Mouse (Mus musculus): ENCODE results near the gene Saa4. TPM values are rescaled to one million over a fixed set of nuclear protein-coding genes. Genes with fewer than 3 reads are reported as not detected.

The Saa4 gene
- polyA plus RNA-seq, 1 experiment from 2014 or later = not detected

- Histone ChIP-seq H3K36me3 (no peaks in the 10 kb centered on the region), H3K9me3 (replicated peaks) (no peaks in the 10 kb centered on the region), H3K4me1 (peaks cover 16% of the 10 kb centered on the region; the same call in 1 of the 2 replicates), H3K27me3 (ENCODE audit: low read depth, poor library complexity, severe bottlenecking) (no peaks in the 10 kb centered on the region), H3K27ac (no peak overlapping the region), H3K4me3 (no peak overlapping the region)
- WGBS = 86% methylated on average over 12 of the region's 12 CpGs
- DNase-seq (ENCODE audit: low spot score) = no peak
These were observed 6.4 kb upstream of the Saa4 start for GRCm38 (mm10) chr7:46738561-46739460.

- Histone ChIP-seq H3K4me3 (no peak overlapping the region), H3K9me3 (replicated peaks) (no peaks in the 10 kb centered on the region), H3K4me1 (no peaks in the 10 kb centered on the region), H3K36me3 (no peaks in the 10 kb centered on the region), H3K27ac (no peak overlapping the region), H3K27me3 (ENCODE audit: low read depth, poor library complexity, severe bottlenecking) (no peaks in the 10 kb centered on the region)
- no peak for DNase-seq (ENCODE audit: low spot score)
- WGBS = 66% methylated on average over 2 of the region's 2 CpGs
These were observed 2.6 kb upstream of the Saa4 start for GRCm38 (mm10) chr7:46734983-46735382.

- 88% methylated on average over 1 of the region's 1 CpGs for WGBS
- Histone ChIP-seq H3K9me3 (replicated peaks) (no peaks in the 10 kb centered on the region), H3K36me3 (no peaks in the 10 kb centered on the region), H3K4me1 (no peaks in the 10 kb centered on the region), H3K27ac (no peak overlapping the region), H3K27me3 (ENCODE audit: low read depth, poor library complexity, severe bottlenecking) (no peaks in the 10 kb centered on the region), H3K4me3 (no peak overlapping the region)
- DNase-seq (ENCODE audit: low spot score) = no peak
These were observed 4.8 kb downstream of the Saa4 start for GRCm38 (mm10) chr7:46727584-46727983.

- H3K9me3 ChIP-seq (replicated peaks) = no peaks in the 10 kb centered on the region
- H3K4me1 ChIP-seq = no peaks in the 10 kb centered on the region
- 90% methylated on average over 5 of the region's 5 CpGs for WGBS
- no peak for DNase-seq (ENCODE audit: low spot score)
- H3K27ac ChIP-seq = no peak overlapping the region
- H3K36me3 ChIP-seq = no peaks in the 10 kb centered on the region
- H3K4me3 ChIP-seq = no peak overlapping the region
- H3K27me3 ChIP-seq (ENCODE audit: low read depth, poor library complexity, severe bottlenecking) = 0 out of 2 replicates have a peak, but pooled peaks cover 6% of the 10 kb centered on the region
These were observed 8.0 kb downstream of the Saa4 start for GRCm38 (mm10) chr7:46724396-46724795.

- Histone ChIP-seq H3K36me3 (no peaks in the 10 kb centered on the region), H3K9me3 (replicated peaks) (no peaks in the 10 kb centered on the region), H3K4me1 (no peaks in the 10 kb centered on the region), H3K27ac (no peak overlapping the region), H3K4me3 (no peak overlapping the region), H3K27me3 (ENCODE audit: low read depth, poor library complexity, severe bottlenecking) (0 out of 2 replicates have a peak, but pooled peaks cover 6% of the 10 kb centered on the region)
- 95% methylated on average over 3 of the region's 3 CpGs for WGBS
- no peak for DNase-seq (ENCODE audit: low spot score)
These were observed 8.6 kb downstream of the Saa4 start for GRCm38 (mm10) chr7:46723849-46724248.

GRCm38 (mm10) chr7:46723354-46723753 lies 9.0 kb downstream of the Saa4 start:
- no peak for DNase-seq (ENCODE audit: low spot score)
- Histone ChIP-seq H3K4me1 (no peaks in the 10 kb centered on the region), H3K27ac (no peak overlapping the region), H3K9me3 (replicated peaks) (no peaks in the 10 kb centered on the region), H3K36me3 (no peaks in the 10 kb centered on the region), H3K4me3 (no peak overlapping the region), H3K27me3 (ENCODE audit: low read depth, poor library complexity, severe bottlenecking) (0 out of 2 replicates have a peak, but pooled peaks cover 6% of the 10 kb centered on the region)
- 96% methylated on average over 6 of the region's 6 CpGs for WGBS

- no peaks in the 10 kb centered on the region for H3K4me1 ChIP-seq
- H3K27ac ChIP-seq = no peak overlapping the region
- H3K9me3 ChIP-seq (replicated peaks) = no peaks in the 10 kb centered on the region
- 73% methylated on average over 9 of the region's 9 CpGs for WGBS
- no peaks in the 10 kb centered on the region for H3K36me3 ChIP-seq
- no peak overlapping the region for H3K4me3 ChIP-seq
- H3K27me3 ChIP-seq (ENCODE audit: low read depth, poor library complexity, severe bottlenecking) = 0 out of 2 replicates have a peak, but pooled peaks cover 6% of the 10 kb centered on the region
- DNase-seq (ENCODE audit: low spot score) = no peak
These were observed 11.9 kb downstream of the Saa4 start for GRCm38 (mm10) chr7:46720460-46720859.

- no peak for DNase-seq (ENCODE audit: low spot score)
- 0 out of 2 replicates have a peak, but pooled peaks cover 6% of the 10 kb centered on the region for H3K27me3 ChIP-seq (ENCODE audit: low read depth, poor library complexity, severe bottlenecking)
- WGBS = 83% methylated on average over 7 of the region's 7 CpGs
These were observed 12.9 kb downstream of the Saa4 start for GRCm38 (mm10) chr7:46719526-46719925.

GRCm38 (mm10) chr7:46718591-46719270 lies 13.7 kb downstream of the Saa4 start:
- Histone ChIP-seq H3K27me3 (ENCODE audit: low read depth, poor library complexity, severe bottlenecking) (0 out of 2 replicates have a peak, but pooled peaks cover 6% of the 10 kb centered on the region), H3K36me3 (no peaks in the 10 kb centered on the region), H3K9me3 (replicated peaks) (no peaks in the 10 kb centered on the region), H3K4me1 (peaks cover under 1% of the 10 kb centered on the region; the same call in 1 of the 2 replicates), H3K4me3 (no peak overlapping the region), H3K27ac (no peak overlapping the region)
- DNase-seq (ENCODE audit: low spot score) = no peak
- WGBS = 87% methylated on average over 7 of the region's 7 CpGs

More at GRCm38 (mm10) chr7:46719526-46719925, 12.9 kb downstream of the Saa4 start:
- no peak overlapping the region for H3K4me3 ChIP-seq
- H3K27ac ChIP-seq = no peak overlapping the region
- H3K4me1 ChIP-seq = no peaks in the 10 kb centered on the region
- no peaks in the 10 kb centered on the region for H3K36me3 ChIP-seq
- H3K9me3 ChIP-seq (replicated peaks) = no peaks in the 10 kb centered on the region

GRCm38 (mm10) chr7:46716897-46717296 lies 15.5 kb downstream of the Saa4 start:
- 0 out of 2 replicates have a peak, but pooled peaks cover 6% of the 10 kb centered on the region for H3K27me3 ChIP-seq (ENCODE audit: low read depth, poor library complexity, severe bottlenecking)
- 58% methylated on average over 5 of the region's 5 CpGs for WGBS
- H3K4me1 ChIP-seq = peaks cover 6% of the 10 kb centered on the region
- H3K36me3 ChIP-seq = no peaks in the 10 kb centered on the region
- no peak for DNase-seq (ENCODE audit: low spot score)
- H3K9me3 ChIP-seq (replicated peaks) = no peaks in the 10 kb centered on the region
- no peak overlapping the region for H3K27ac ChIP-seq
- H3K4me3 ChIP-seq = no peak overlapping the region

GRCm38 (mm10) chr7:46715600-46715999 lies 16.8 kb downstream of the Saa4 start, which contains the start of gene Saa3:
TSS of gene Saa3 (minus strand) at chr7:46715700.
- 93% methylated on average over 5 of the region's 5 CpGs for WGBS
- H3K4me1 ChIP-seq = peaks cover 6% of the 10 kb centered on the region
- no peak within 1 kb of the TSS for H3K4me3 ChIP-seq
- 0 out of 2 replicates have a peak, but pooled peaks cover 6% of the 10 kb centered on the region for H3K27me3 ChIP-seq (ENCODE audit: low read depth, poor library complexity, severe bottlenecking)
- H3K9me3 ChIP-seq (replicated peaks) = no peaks in the 10 kb centered on the region
- no peaks in the 10 kb centered on the region for H3K36me3 ChIP-seq
- no peak for DNase-seq (ENCODE audit: low spot score)
- H3K27ac ChIP-seq = no peak within 1 kb of the TSS

GRCm38 (mm10) chr7:46714518-46714917 lies 17.9 kb downstream of the Saa4 start:
- no peaks in the 10 kb centered on the region for H3K27me3 ChIP-seq (ENCODE audit: low read depth, poor library complexity, severe bottlenecking)
- H3K4me3 ChIP-seq = no peak overlapping the region
- no peak overlapping the region for H3K27ac ChIP-seq
- peaks cover 9% of the 10 kb centered on the region for H3K4me1 ChIP-seq
- no peaks in the 10 kb centered on the region for H3K9me3 ChIP-seq (replicated peaks)
- no peaks in the 10 kb centered on the region for H3K36me3 ChIP-seq
- DNase-seq (ENCODE audit: low spot score) = peak; percentile 68
- WGBS = 36% methylated on average over 6 of the region's 6 CpGs

GRCm38 (mm10) chr7:46712250-46712649 lies 20.2 kb downstream of the Saa4 start:
- DNase-seq (ENCODE audit: low spot score) = no peak
- H3K9me3 ChIP-seq (replicated peaks) = no peaks in the 10 kb centered on the region
- no peaks in the 10 kb centered on the region for H3K27me3 ChIP-seq (ENCODE audit: low read depth, poor library complexity, severe bottlenecking)
- peaks cover 16% of the 10 kb centered on the region for H3K36me3 ChIP-seq
- no peak overlapping the region for H3K27ac ChIP-seq
- H3K4me1 ChIP-seq = peaks cover 13% of the 10 kb centered on the region
- no peak overlapping the region for H3K4me3 ChIP-seq
- WGBS = 76% methylated on average over 6 of the region's 6 CpGs
